Mouse (Mus musculus) lung, embryonic 15.5 days (tissue): ENCODE data around the gene Itpr1. TPM values are rescaled to one million over a fixed set of nuclear protein-coding genes. Genes with fewer than 3 reads are reported as not detected.

ENCODE experiments used
- ATAC-seq: fragments of 200-750 bp; cut with Nextera tagmentation; 2 replicates; pipeline ENCODE4 v1.8.0; 2017; ENCODE audit warnings: moderate number of reproducible peaks, borderline replicate concordance; ENCODE audit not compliant: low FRiP score, low TSS enrichment; ENCODE audit errors: extremely low read depth
- H3K27ac ChIP-seq: fragments of 300-500 bp; sonication (generic); 2 replicates; pipeline ENCODE4 v1.5.1; 2015; ENCODE audit warnings: moderate library complexity, mild to moderate bottlenecking, inconsistent platforms
- H3K27me3 ChIP-seq: fragments of 300-500 bp; sonication (generic); 2 replicates; pipeline ENCODE4 v1.6.1; 2015; ENCODE audit warnings: inconsistent platforms
- H3K36me3 ChIP-seq: fragments of 300-500 bp; sonication (generic); 2 replicates; pipeline ENCODE4 v1.6.1; 2015; ENCODE audit warnings: inconsistent platforms
- H3K4me1 ChIP-seq: fragments of 300-500 bp; sonication (generic); 2 replicates; pipeline ENCODE4 v1.6.1; 2015; ENCODE audit warnings: inconsistent platforms
- H3K4me2 ChIP-seq: fragments of 300-500 bp; sonication (generic); 2 replicates; pipeline ENCODE4 v1.6.1; 2015; ENCODE audit warnings: inconsistent platforms, mild to moderate bottlenecking, moderate library complexity
- H3K4me3 ChIP-seq: fragments of 300-500 bp; sonication (generic); 2 replicates; pipeline ENCODE4 v1.5.1; 2015; ENCODE audit warnings: mild to moderate bottlenecking, inconsistent platforms
- H3K9ac ChIP-seq: fragments of 300-500 bp; sonication (generic); 2 replicates; pipeline ENCODE4 v1.6.1; 2015; ENCODE audit warnings: inconsistent platforms
- H3K9me3 ChIP-seq: fragments of 300-500 bp; sonication (generic); 2 replicates; pipeline ENCODE4 v1.6.1; 2016; ENCODE audit warnings: inconsistent platforms
- WGBS: fragments of 180-500 bp; shearing (Covaris S2); methylation state at CpG from one replicate; pipeline ENCODE4 v1.1.7; 2015; 5-methylcytosine and 5-hydroxymethylcytosine counted together
- polyA plus RNA-seq: library from polyadenylated mRNA; unstranded; fragments of >200 nt; fragmentation: Nextera tagmentation; extraction: Ambion mirVana; gene quantifications from 2 replicates; pipeline ENCODE4 v1.2.1, GENCODE M21; 2015

Itpr1 gene
- polyA plus RNA-seq, 1 experiment from 2014 or later, result 14.9 TPM

DNA sequence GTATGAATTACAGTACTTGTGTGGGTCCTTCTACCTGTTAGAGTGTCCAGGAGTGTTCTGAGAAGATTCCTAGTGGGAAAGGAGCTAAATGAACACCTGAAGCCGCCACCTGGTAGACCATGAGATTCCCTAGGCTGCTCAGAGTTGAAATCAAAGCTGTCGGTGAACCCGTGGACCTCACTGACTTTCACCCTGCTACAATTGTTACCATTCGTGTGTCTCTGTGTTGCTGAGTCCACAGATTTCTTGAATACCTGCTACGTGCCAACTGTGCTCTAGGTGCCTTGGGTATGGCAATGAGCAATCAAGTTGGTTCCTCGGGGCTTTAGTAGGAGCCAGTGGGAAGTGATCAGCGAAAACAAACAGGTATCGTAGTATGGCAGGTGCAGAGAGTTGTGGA is 3.9 kb downstream of the Itpr1 start:
- Histone ChIP-seq H3K4me3 (no peak overlapping the region), H3K9ac (no peak overlapping the region), H3K36me3 (no peaks in the 10 kb centered on the region), H3K27ac (no peak overlapping the region), H3K4me2 (no peak overlapping the region), H3K4me1 (peaks cover 27% of the 10 kb centered on the region), H3K27me3 (no peaks in the 10 kb centered on the region), H3K9me3 (no peaks in the 10 kb centered on the region)
- ATAC-seq, result no peak
- 81% methylated on average over 8 of the region's 8 CpGs for WGBS

DNA sequence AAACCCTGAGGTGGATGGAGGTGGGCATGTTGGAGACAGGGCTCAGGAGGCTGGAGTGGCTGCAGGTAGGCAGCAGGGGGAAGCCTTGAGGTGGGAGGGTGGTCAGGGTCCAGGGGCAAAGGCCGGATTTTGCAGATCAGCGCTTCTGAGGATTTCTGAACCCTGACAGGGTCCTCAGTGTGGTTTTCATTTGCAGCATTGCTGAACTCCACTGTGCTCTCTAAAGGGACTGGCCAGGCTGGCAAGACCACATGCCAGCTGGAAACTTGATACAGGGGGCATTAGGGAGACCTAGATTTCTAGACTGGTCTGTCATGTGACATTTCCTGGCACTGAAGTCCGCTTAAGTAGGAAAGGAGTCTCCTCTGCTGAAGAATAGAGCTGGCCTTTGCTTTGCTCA is 5.1 kb downstream of the Itpr1 start:
- H3K4me3 ChIP-seq, result no peak overlapping the region
- H3K4me1 ChIP-seq, result peaks cover 26% of the 10 kb centered on the region
- no peak for ATAC-seq
- no peak overlapping the region for H3K9ac ChIP-seq
- no peaks in the 10 kb centered on the region for H3K36me3 ChIP-seq
- no peaks in the 10 kb centered on the region for H3K9me3 ChIP-seq
- 82% methylated on average over 3 of the region's 3 CpGs for WGBS
- H3K4me2 ChIP-seq, result no peak overlapping the region
- no peaks in the 10 kb centered on the region for H3K27me3 ChIP-seq
- no peak overlapping the region for H3K27ac ChIP-seq

DNA sequence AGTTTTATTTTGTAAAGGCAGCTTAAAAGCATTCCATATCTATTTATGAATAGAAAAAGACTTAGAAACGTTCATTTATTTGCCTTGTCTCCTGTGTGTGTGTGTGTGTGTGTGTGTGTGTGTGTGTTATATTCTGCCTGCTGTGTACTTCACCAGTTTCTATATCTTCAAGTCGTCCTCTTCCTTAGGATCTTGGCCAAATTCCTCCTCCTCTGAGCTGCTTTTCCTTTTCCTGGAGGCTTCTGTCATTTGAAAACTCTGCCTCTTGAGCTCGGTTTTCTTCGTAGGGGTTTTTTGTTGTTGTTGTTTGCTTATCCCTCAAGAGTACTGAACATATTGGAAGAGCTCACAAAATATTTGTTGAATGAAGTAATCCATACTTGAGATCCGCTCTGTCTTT is 9.5 kb downstream of the Itpr1 start:
- Histone ChIP-seq H3K36me3 (no peaks in the 10 kb centered on the region), H3K9ac (no peak overlapping the region), H3K27ac (no peak overlapping the region), H3K4me3 (no peak overlapping the region), H3K27me3 (no peaks in the 10 kb centered on the region), H3K4me1 (peaks cover 5% of the 10 kb centered on the region; the same call in 1 of the 2 replicates), H3K9me3 (no peaks in the 10 kb centered on the region), H3K4me2 (no peak overlapping the region)
- ATAC-seq, result no peak
- 40% methylated on average over 5 of the region's 5 CpGs for WGBS

DNA sequence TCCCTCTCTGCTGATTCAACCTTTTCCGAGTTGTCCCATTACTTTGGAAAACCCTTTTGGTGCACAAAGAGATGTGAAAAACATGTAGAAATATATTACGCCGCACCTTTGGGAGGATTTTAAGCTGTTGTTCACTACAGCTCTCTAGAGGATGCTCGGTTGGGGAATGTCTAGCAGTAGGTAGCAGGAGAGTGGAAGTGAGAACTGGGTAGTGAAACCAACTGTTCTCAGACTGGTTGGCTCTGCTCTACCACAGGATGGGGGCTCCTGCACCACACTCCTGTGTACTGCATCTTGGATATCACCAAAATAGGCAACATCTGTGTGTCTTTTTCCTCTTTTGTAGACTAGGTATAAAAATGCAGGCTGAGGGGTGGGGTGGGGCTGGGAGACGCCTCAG is 10.0 kb downstream of the Itpr1 start:
- no peak overlapping the region for H3K9ac ChIP-seq
- H3K36me3 ChIP-seq, result no peaks in the 10 kb centered on the region
- no peaks in the 10 kb centered on the region for H3K9me3 ChIP-seq
- no peak for ATAC-seq
- no peak overlapping the region for H3K27ac ChIP-seq
- no peak overlapping the region for H3K4me2 ChIP-seq
- H3K27me3 ChIP-seq, result no peaks in the 10 kb centered on the region
- H3K4me1 ChIP-seq, result peaks cover 5% of the 10 kb centered on the region; the same call in 1 of the 2 replicates
- WGBS, result 88% methylated on average over 5 of the region's 5 CpGs
- H3K4me3 ChIP-seq, result no peak overlapping the region

DNA sequence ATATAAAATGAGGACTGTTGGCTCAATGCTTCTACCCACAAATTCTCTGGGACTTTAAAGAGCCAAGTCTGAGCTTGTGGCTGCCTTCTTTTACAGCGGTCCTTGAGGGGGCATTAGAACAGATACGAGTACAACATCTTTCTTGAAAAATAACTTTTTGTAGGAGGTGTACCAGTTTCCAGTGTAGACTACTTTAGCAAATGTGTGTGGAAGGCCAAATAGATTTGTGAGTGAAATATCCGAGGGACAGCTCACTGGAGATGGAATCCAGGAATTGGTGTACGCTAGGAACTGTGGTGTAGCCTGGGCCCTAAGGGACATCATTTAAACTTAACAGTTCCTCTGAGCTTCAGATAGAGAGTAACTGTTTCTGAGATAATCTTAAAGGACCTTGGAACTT is 11.5 kb downstream of the Itpr1 start:
- Histone ChIP-seq H3K27me3 (no peaks in the 10 kb centered on the region), H3K27ac (no peak overlapping the region), H3K4me1 (peaks cover 5% of the 10 kb centered on the region; the same call in 1 of the 2 replicates), H3K4me3 (no peak overlapping the region), H3K4me2 (no peak overlapping the region), H3K9me3 (no peaks in the 10 kb centered on the region), H3K9ac (no peak overlapping the region), H3K36me3 (no peaks in the 10 kb centered on the region)
- 93% methylated on average over 4 of the region's 4 CpGs for WGBS
- ATAC-seq, result no peak

DNA sequence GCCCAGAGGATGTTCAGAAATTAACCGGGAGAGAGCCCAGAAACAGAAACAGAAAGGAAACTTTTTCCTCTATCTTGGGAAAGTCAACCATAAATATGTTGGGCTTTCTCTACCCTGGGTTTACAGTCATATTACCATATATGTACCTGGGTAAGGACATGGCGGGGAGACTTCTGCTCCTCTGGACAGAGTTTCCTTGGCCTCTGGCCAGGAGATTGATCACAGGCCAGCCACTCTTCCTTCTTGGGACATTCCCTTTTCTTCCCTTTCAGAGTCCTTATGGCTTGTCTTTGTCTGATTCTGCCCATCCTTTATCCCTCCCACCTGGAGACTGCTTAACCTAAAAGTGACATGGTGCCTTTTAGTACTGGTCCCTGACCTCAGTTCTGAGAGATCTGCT is 12.1 kb downstream of the Itpr1 start:
- no peak for ATAC-seq

DNA sequence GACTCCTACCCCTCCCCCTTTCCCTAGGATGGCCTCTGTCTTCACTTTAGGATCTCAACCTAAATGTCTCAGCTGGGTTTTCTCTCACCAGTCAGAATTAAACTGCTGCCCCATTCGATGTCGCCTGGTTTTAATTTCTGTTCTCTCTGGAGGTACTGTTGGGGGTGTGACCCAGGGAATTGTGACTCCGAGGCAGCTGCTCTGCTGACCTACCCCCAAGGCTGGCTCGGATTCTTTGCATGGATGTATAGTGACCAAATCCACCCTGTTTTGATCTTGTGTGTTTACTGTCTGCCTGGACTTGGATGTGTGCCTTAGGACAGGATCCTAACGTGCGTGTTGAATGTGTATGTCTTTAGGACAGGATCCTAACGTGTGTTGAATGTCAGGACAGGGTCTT is 13.3 kb downstream of the Itpr1 start:
- 50% methylated on average over 7 of the region's 7 CpGs for WGBS
- H3K4me1 ChIP-seq, result peaks cover 5% of the 10 kb centered on the region; the same call in 1 of the 2 replicates

More for the DNA sequence above, 12.1 kb downstream of the Itpr1 start:
- H3K4me1 ChIP-seq, result peaks cover 5% of the 10 kb centered on the region; the same call in 1 of the 2 replicates
- H3K27ac ChIP-seq, result no peak overlapping the region
- H3K36me3 ChIP-seq, result no peaks in the 10 kb centered on the region
- H3K27me3 ChIP-seq, result no peaks in the 10 kb centered on the region
- WGBS, result 84% methylated on average over 2 of the region's 2 CpGs
- H3K4me3 ChIP-seq, result no peak overlapping the region
- H3K4me2 ChIP-seq, result no peak overlapping the region
- H3K9me3 ChIP-seq, result no peaks in the 10 kb centered on the region
- no peak overlapping the region for H3K9ac ChIP-seq

DNA sequence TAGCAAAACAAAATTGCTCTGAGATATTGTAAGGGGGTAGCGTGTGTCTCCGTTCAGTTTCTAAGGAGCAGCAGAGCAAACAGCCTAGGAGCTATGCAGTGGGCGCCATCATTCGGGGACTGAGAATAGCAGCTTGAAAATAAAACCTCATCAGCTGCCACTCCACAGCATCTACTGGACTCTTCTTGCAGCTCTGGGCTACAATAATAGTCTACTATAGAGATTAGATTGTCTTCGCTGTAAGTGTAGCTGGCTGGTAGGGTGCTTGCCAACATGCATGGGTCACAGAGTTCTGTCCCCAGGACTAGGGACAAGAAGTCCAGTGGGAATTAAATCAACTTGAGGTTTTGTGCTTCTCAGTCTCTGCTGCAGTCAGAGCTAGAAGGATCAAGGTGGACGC is 14.6 kb downstream of the Itpr1 start:
- H3K27me3 ChIP-seq, result no peaks in the 10 kb centered on the region
- no peak overlapping the region for H3K4me3 ChIP-seq
- peaks cover 7% of the 10 kb centered on the region; the same call in 1 of the 2 replicates for H3K4me1 ChIP-seq
- H3K9ac ChIP-seq, result no peak overlapping the region
- H3K9me3 ChIP-seq, result no peaks in the 10 kb centered on the region
- no peak overlapping the region for H3K4me2 ChIP-seq
- 92% methylated on average over 6 of the region's 6 CpGs for WGBS
- no peak overlapping the region for H3K27ac ChIP-seq
- no peaks in the 10 kb centered on the region for H3K36me3 ChIP-seq
- ATAC-seq, result no peak

More for the DNA sequence above, 13.3 kb downstream of the Itpr1 start:
- Histone ChIP-seq H3K27ac (no peak overlapping the region), H3K4me2 (no peak overlapping the region), H3K4me3 (no peak overlapping the region), H3K36me3 (no peaks in the 10 kb centered on the region), H3K9ac (no peak overlapping the region), H3K27me3 (no peaks in the 10 kb centered on the region), H3K9me3 (no peaks in the 10 kb centered on the region)
- ATAC-seq, result no peak

DNA sequence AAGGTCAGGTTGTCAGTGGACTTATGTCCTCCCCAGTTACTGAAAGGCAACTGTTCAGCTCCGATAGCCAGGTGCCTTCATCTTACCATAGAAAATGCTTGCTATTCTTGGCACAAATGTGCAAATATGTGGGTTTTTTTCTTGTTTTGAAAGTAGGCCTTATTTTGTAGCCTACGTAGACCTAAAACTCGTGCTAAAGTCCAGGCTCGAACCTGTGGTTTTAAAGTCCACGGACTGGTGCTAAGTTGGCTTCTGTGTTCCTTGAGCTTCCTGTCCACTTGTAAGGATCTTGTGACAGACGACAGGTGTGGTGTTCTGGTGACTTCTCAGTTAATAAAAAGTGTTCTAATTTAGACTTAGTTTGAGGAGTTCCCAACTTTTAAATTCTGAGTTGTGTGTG is 15.2 kb downstream of the Itpr1 start:
- no peak overlapping the region for H3K4me3 ChIP-seq
- no peaks in the 10 kb centered on the region for H3K9me3 ChIP-seq
- WGBS, result 70% methylated on average over 6 of the region's 6 CpGs
- H3K4me2 ChIP-seq, result no peak overlapping the region
- ATAC-seq, result no peak
- H3K9ac ChIP-seq, result no peak overlapping the region
- H3K36me3 ChIP-seq, result no peaks in the 10 kb centered on the region
- no peaks in the 10 kb centered on the region for H3K27me3 ChIP-seq
- H3K27ac ChIP-seq, result no peak overlapping the region
- H3K4me1 ChIP-seq, result peaks cover 12% of the 10 kb centered on the region

DNA sequence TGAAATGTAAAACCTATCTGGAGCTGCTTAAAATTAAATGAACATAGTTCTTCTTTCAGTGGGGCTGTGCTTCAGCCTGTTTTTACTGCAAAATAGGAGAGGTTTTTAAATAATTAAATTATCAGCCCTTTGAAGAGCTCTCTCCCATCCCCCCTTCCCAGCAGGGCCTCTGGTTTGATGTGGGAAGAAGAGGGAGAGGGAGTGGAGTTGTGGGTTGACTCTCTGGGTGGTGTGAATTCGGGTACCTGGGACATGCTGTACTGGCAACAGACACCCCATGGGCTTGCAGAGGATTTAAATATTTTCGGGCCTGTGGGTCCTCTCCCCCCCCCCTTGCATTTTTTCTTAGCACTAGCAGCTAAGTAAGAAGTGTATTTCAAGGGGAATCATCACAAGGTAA is 15.7 kb downstream of the Itpr1 start:
- 15% methylated on average over 2 of the region's 2 CpGs for WGBS
- H3K4me2 ChIP-seq, result no peak overlapping the region
- H3K27ac ChIP-seq, result no peak overlapping the region
- H3K36me3 ChIP-seq, result no peaks in the 10 kb centered on the region
- no peak overlapping the region for H3K9ac ChIP-seq
- H3K27me3 ChIP-seq, result no peaks in the 10 kb centered on the region
- no peaks in the 10 kb centered on the region for H3K9me3 ChIP-seq
- ATAC-seq, result no peak
- peaks cover 18% of the 10 kb centered on the region for H3K4me1 ChIP-seq
- H3K4me3 ChIP-seq, result no peak overlapping the region

DNA sequence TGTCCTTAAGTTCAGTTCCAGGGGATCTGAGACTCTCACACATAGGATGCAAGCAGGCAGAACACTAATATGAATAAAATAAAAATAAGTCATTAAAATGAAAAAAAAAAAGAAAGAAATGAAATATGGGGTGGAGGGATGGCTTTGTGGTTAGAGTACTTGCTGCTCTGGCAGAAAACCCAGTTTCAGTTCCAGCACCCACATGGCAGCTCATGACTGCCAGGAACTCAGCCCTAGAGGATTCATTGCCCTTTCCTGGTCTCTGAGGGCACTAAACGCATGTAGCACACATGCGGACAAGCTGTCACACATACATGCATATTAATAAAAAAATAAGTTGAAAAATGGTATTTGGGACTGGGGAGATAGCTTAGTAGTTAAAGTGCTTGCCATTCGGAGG is 17.7 kb downstream of the Itpr1 start:
- Histone ChIP-seq H3K27ac (no peak overlapping the region), H3K36me3 (no peaks in the 10 kb centered on the region), H3K9ac (no peak overlapping the region), H3K4me2 (no peak overlapping the region), H3K27me3 (no peaks in the 10 kb centered on the region), H3K4me1 (peaks cover 32% of the 10 kb centered on the region), H3K9me3 (no peaks in the 10 kb centered on the region), H3K4me3 (no peak overlapping the region)
- 80% methylated on average over 3 of the region's 3 CpGs for WGBS
- ATAC-seq, result no peak

DNA sequence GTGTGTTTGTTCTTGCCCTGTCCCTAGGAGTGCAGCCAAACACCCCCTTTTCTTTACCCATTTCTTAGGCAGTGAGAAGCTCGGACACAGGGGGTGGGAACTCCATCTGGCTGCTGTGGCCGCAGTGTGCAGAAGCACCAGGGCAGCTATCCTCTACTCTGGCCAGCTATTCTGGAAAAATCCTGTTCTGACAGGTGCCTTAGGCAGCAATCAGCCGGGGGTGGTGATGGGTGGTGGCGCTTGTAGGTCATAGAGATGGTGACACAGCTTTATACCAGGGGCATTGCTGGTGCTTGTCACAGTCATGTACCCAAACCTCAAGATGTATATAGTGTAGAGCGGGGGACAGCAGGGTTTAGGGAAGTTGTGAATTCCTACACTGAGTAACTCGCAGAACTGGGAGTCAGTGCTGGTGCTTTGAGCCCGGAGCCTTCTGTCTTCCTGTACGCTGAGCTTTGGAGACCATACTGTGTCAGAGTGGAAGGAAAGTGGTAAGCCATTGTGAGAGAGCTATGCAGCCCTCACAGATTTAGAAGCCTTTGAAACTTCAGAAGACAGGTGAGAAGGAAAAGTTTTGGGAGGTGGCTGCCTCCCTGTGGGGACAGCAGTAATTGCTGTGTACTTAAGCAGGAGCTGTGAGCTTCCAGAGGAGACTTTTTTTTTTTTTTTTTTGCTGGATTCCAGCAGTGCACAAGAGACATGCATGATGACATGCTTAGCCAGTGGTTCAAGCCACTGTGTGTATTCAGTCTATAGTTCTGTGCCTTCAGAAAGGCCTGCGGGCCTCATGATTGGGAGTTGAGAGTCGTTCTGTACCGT is 19.2 kb downstream of the Itpr1 start:
- 65% methylated on average over 11 of the region's 11 CpGs for WGBS
- no peaks in the 10 kb centered on the region for H3K9me3 ChIP-seq
- H3K27ac ChIP-seq, result no peak overlapping the region
- no peak overlapping the region for H3K4me2 ChIP-seq
- H3K36me3 ChIP-seq, result no peaks in the 10 kb centered on the region
- ATAC-seq, result no peak
- no peaks in the 10 kb centered on the region for H3K27me3 ChIP-seq
- H3K4me3 ChIP-seq, result no peak overlapping the region
- no peak overlapping the region for H3K9ac ChIP-seq
- peaks cover 47% of the 10 kb centered on the region for H3K4me1 ChIP-seq
